ENCODE assay signal across 10 mouse cellular contexts in genomic region chr13:106998671-106999070, GRCm38 (mm10). TPM values are rescaled to one million over a fixed set of nuclear protein-coding genes. Genes with fewer than 3 reads are reported as not detected.
DNase-seq lines count a peak whose midpoint lies in the region; ATAC-seq and TF ChIP-seq lines count a peak whose summit lies in the region.
"Had no signal": no experiment of that assay in that cellular context is flagged by ENCODE, and none has a peak within 500 bp of the region (broad histone marks: within the 10 kb centered on the region; RNA-seq: fewer than 3 reads in every experiment).

No protein-coding gene starts in this region.

- no peak for TF ChIP-seq CTCF in forebrain, postnatal 0 days (IDR thresholded peaks at IDR 0.05; ENCODE audit: low read depth)

- ATAC-seq in hindbrain, embryonic 15.5 days (ENCODE audit: low FRiP score, low read depth) = 0 out of 2 replicates have a peak, but pooled peaks have one; percentile 31
- ATAC-seq in hindbrain, embryonic 11.5 days (ENCODE audit: low FRiP score) = no peak
- ATAC-seq in erythroid progenitor cell, adult 5-6 weeks (replicated peaks; ENCODE audit: low FRiP score, poor library complexity, severe bottlenecking) = peak; percentile 97
- peak; percentile 61 for ATAC-seq in lung, embryonic 16.5 days (ENCODE audit: low read depth)
- ATAC-seq in midbrain, embryonic 16.5 days = no peak
- ATAC-seq in forebrain, postnatal 0 days = no peak
- ATAC-seq in hindbrain, embryonic 12.5 days (ENCODE audit: low FRiP score) = no peak

- no peak overlapping the region for H3K27ac ChIP-seq in hindbrain, embryonic 15.5 days (replicated peaks)
- no peak overlapping the region for H3K27ac ChIP-seq in hindbrain, embryonic 11.5 days (ENCODE audit: low read depth, low read length)
- no peak overlapping the region for H3K27ac ChIP-seq in lung, embryonic 16.5 days (ENCODE audit: low read length)
- no peak overlapping the region for H3K27ac ChIP-seq in midbrain, embryonic 16.5 days (ENCODE audit: low read length)
- no peak overlapping the region for H3K27ac ChIP-seq in forebrain, postnatal 0 days (ENCODE audit: low read depth, low read length)
- H3K27ac ChIP-seq in hindbrain, embryonic 12.5 days = no peak overlapping the region
- H3K27ac ChIP-seq: limb, embryonic 12.5 days had no signal

- no peaks in the 10 kb centered on the region for H3K27me3 ChIP-seq in hindbrain, embryonic 15.5 days
- H3K27me3 ChIP-seq in hindbrain, embryonic 11.5 days (ENCODE audit: control insufficient read depth, insufficient read depth, low read length) = no peaks in the 10 kb centered on the region
- H3K27me3 ChIP-seq in lung, embryonic 16.5 days (ENCODE audit: control insufficient read depth, insufficient read depth, low read depth, low read length) = no peaks in the 10 kb centered on the region
- H3K27me3 ChIP-seq in splenic B cell, adult 2 months (ENCODE audit: control insufficient read depth, insufficient read depth, low read length, poor library complexity, severe bottlenecking) = no peaks in the 10 kb centered on the region
- no peaks in the 10 kb centered on the region for H3K27me3 ChIP-seq in midbrain, embryonic 16.5 days (ENCODE audit: control insufficient read depth, insufficient read depth, low read depth, low read length)
- no peaks in the 10 kb centered on the region for H3K27me3 ChIP-seq in forebrain, postnatal 0 days (ENCODE audit: insufficient read depth, low read length)
- no peaks in the 10 kb centered on the region for H3K27me3 ChIP-seq in hindbrain, embryonic 12.5 days
- H3K27me3 ChIP-seq: limb, embryonic 12.5 days had no signal

- H3K4me3 ChIP-seq in hindbrain, embryonic 15.5 days = no peak overlapping the region
- no peak overlapping the region for H3K4me3 ChIP-seq in hindbrain, embryonic 11.5 days (ENCODE audit: low read depth, low read length)
- no peak overlapping the region for H3K4me3 ChIP-seq in lung, embryonic 16.5 days (ENCODE audit: low read length)
- no peak overlapping the region for H3K4me3 ChIP-seq in midbrain, embryonic 16.5 days (ENCODE audit: low read depth, low read length)
- H3K4me3 ChIP-seq in forebrain, postnatal 0 days (ENCODE audit: low read depth, low read length) = no peak overlapping the region
- H3K4me3 ChIP-seq in hindbrain, embryonic 12.5 days = no peak overlapping the region
- H3K4me3 ChIP-seq: limb, embryonic 12.5 days had no signal

- DNase-seq in hindbrain, embryonic 11.5 days (ENCODE audit: low spot score) = no peak
- DNase-seq in splenic B cell, adult 2 months (ENCODE audit: low read depth, low spot score) = peak; percentile 75
- no peak for DNase-seq in forebrain, postnatal 0 days
- DNase-seq: right cerebral cortex, postnatal 25 days had no signal

- H3K4me1 ChIP-seq in hindbrain, embryonic 15.5 days (replicated peaks) = no peaks in the 10 kb centered on the region
- no peaks in the 10 kb centered on the region for H3K4me1 ChIP-seq in hindbrain, embryonic 11.5 days (replicated peaks; ENCODE audit: control insufficient read depth, insufficient read depth, low read length)
- peaks cover 5% of the 10 kb centered on the region; the same call in 1 of the 2 replicates for H3K4me1 ChIP-seq in lung, embryonic 16.5 days (replicated peaks; ENCODE audit: control insufficient read depth, insufficient read depth, low read length)
- H3K4me1 ChIP-seq in midbrain, embryonic 16.5 days (ENCODE audit: control insufficient read depth, insufficient read depth, low read length) = no peaks in the 10 kb centered on the region; the same call in 1 of the 2 replicates
- no peaks in the 10 kb centered on the region for H3K4me1 ChIP-seq in forebrain, postnatal 0 days (ENCODE audit: insufficient read depth)
- H3K4me1 ChIP-seq in hindbrain, embryonic 12.5 days = 0 out of 2 replicates have a peak, but pooled peaks cover 4% of the 10 kb centered on the region
- H3K4me1 ChIP-seq: limb, embryonic 12.5 days had no signal

- no peak overlapping the region for H3K9ac ChIP-seq in hindbrain, embryonic 15.5 days
- H3K9ac ChIP-seq in hindbrain, embryonic 11.5 days (ENCODE audit: low read depth, low read length) = no peak overlapping the region
- no peak overlapping the region for H3K9ac ChIP-seq in lung, embryonic 16.5 days (ENCODE audit: low read length)
- no peak overlapping the region for H3K9ac ChIP-seq in midbrain, embryonic 16.5 days (ENCODE audit: low read depth, low read length)
- H3K9ac ChIP-seq in forebrain, postnatal 0 days = no peak overlapping the region
- H3K9ac ChIP-seq in hindbrain, embryonic 12.5 days = no peak overlapping the region
- H3K9ac ChIP-seq: limb, embryonic 12.5 days had no signal

- no peak overlapping the region for H3K4me2 ChIP-seq in hindbrain, embryonic 15.5 days
- no peak overlapping the region for H3K4me2 ChIP-seq in hindbrain, embryonic 11.5 days (replicated peaks; ENCODE audit: low read depth, low read length)
- no peak overlapping the region for H3K4me2 ChIP-seq in lung, embryonic 16.5 days (ENCODE audit: low read depth, low read length)
- no peak overlapping the region for H3K4me2 ChIP-seq in midbrain, embryonic 16.5 days (ENCODE audit: low read length)
- H3K4me2 ChIP-seq in forebrain, postnatal 0 days (ENCODE audit: low read depth) = no peak overlapping the region
- no peak overlapping the region for H3K4me2 ChIP-seq in hindbrain, embryonic 12.5 days (replicated peaks)
- H3K4me2 ChIP-seq: limb, embryonic 12.5 days had no signal

- H3K9me3 ChIP-seq in hindbrain, embryonic 15.5 days = no peaks in the 10 kb centered on the region
- no peaks in the 10 kb centered on the region for H3K9me3 ChIP-seq in hindbrain, embryonic 11.5 days (ENCODE audit: control insufficient read depth, low read length)
- H3K9me3 ChIP-seq in lung, embryonic 16.5 days (ENCODE audit: control insufficient read depth, low read length) = no peaks in the 10 kb centered on the region
- no peaks in the 10 kb centered on the region for H3K9me3 ChIP-seq in midbrain, embryonic 16.5 days (replicated peaks; ENCODE audit: control insufficient read depth, low read length, poor library complexity, severe bottlenecking)
- no peaks in the 10 kb centered on the region for H3K9me3 ChIP-seq in forebrain, postnatal 0 days (ENCODE audit: low read length)
- H3K9me3 ChIP-seq in hindbrain, embryonic 12.5 days (replicated peaks) = no peaks in the 10 kb centered on the region
- H3K9me3 ChIP-seq: limb, embryonic 12.5 days had no signal

- no peaks in the 10 kb centered on the region for H3K36me3 ChIP-seq in hindbrain, embryonic 15.5 days
- H3K36me3 ChIP-seq in hindbrain, embryonic 11.5 days (ENCODE audit: control insufficient read depth, insufficient read depth, low read length) = no peaks in the 10 kb centered on the region
- no peaks in the 10 kb centered on the region; the same call in 1 of the 2 replicates for H3K36me3 ChIP-seq in lung, embryonic 16.5 days (ENCODE audit: control insufficient read depth, insufficient read depth, low read length)
- H3K36me3 ChIP-seq in splenic B cell, adult 2 months (ENCODE audit: control insufficient read depth, insufficient read depth, low read length, poor library complexity, severe bottlenecking) = peaks cover 2% of the 10 kb centered on the region; the same call in 1 of the 2 replicates
- H3K36me3 ChIP-seq in midbrain, embryonic 16.5 days (ENCODE audit: control insufficient read depth, insufficient read depth, low read length) = no peaks in the 10 kb centered on the region
- no peaks in the 10 kb centered on the region for H3K36me3 ChIP-seq in forebrain, postnatal 0 days (ENCODE audit: insufficient read depth)
- H3K36me3 ChIP-seq in hindbrain, embryonic 12.5 days = no peaks in the 10 kb centered on the region
- H3K36me3 ChIP-seq: limb, embryonic 12.5 days had no signal

- WGBS in hindbrain, embryonic 15.5 days = 91% methylated on average over 5 of the region's 5 CpGs
- WGBS in hindbrain, embryonic 11.5 days = 91% methylated on average over 5 of the region's 5 CpGs
- 48% methylated on average over 5 of the region's 5 CpGs for WGBS in lung, embryonic 16.5 days
- WGBS in midbrain, embryonic 16.5 days = 95% methylated on average over 5 of the region's 5 CpGs
- WGBS in forebrain, postnatal 0 days = 91% methylated on average over 5 of the region's 5 CpGs
- WGBS in hindbrain, embryonic 12.5 days = 91% methylated on average over 5 of the region's 5 CpGs

RNA-seq across cellular contexts. Expression of gene Kif2a, which starts 23.3 kb away (rescaled TPM):
- polyA plus RNA-seq in hindbrain, embryonic 15.5 days (2015; fragmentation: Nextera tagmentation; extraction: Ambion mirVana) = 70.8 and 78.8 TPM in 2 replicates
- 29.7 and 30.5 TPM in 2 replicates for polyA plus RNA-seq in hindbrain, embryonic 11.5 days (2014; fragmentation: Nextera tagmentation; extraction: Ambion mirVana)
- 75.7 and 233 TPM in 2 replicates for total RNA-seq in erythroid progenitor cell, adult 5-6 weeks (2015; ENCODE audit: low replicate concordance)
- 84.8 and 93.6 TPM in 2 replicates for total RNA-seq in erythroid progenitor cell, adult 5-6 weeks (2017; ENCODE audit: low replicate concordance)
- polyA plus RNA-seq in lung, embryonic 16.5 days (2015; fragmentation: Nextera tagmentation; extraction: Ambion mirVana) = 11.7 and 14.4 TPM in 2 replicates
- polyA plus RNA-seq in midbrain, embryonic 16.5 days (2015; fragmentation: Nextera tagmentation; extraction: Ambion mirVana) = 42.8 and 53.3 TPM in 2 replicates
- 43.4 and 43.6 TPM in 2 replicates for total RNA-seq in forebrain, postnatal 0 days (2014; rRNA removed)
- polyA plus RNA-seq in forebrain, postnatal 0 days (2015; fragmentation: Nextera tagmentation; extraction: Ambion mirVana) = 59.8 and 65.5 TPM in 2 replicates
- 36.9 and 40.2 TPM in 2 replicates for polyA plus RNA-seq in hindbrain, embryonic 12.5 days (2016; fragmentation: Nextera tagmentation; extraction: Ambion mirVana)

RNA-seq across cellular contexts. Expression of gene Dimt1, which starts 51.7 kb away (rescaled TPM):
- polyA plus RNA-seq in hindbrain, embryonic 15.5 days (2015; fragmentation: Nextera tagmentation; extraction: Ambion mirVana) = 39.5 and 43.2 TPM in 2 replicates
- 48.3 and 49.0 TPM in 2 replicates for polyA plus RNA-seq in hindbrain, embryonic 11.5 days (2014; fragmentation: Nextera tagmentation; extraction: Ambion mirVana)
- total RNA-seq in erythroid progenitor cell, adult 5-6 weeks (2015; ENCODE audit: low replicate concordance) = 6.5 and 9.2 TPM in 2 replicates
- total RNA-seq in erythroid progenitor cell, adult 5-6 weeks (2017; ENCODE audit: low replicate concordance) = 4.2 and 6.7 TPM in 2 replicates
- 35.3 and 41.7 TPM in 2 replicates for polyA plus RNA-seq in lung, embryonic 16.5 days (2015; fragmentation: Nextera tagmentation; extraction: Ambion mirVana)
- 44.0 and 44.6 TPM in 2 replicates for polyA plus RNA-seq in midbrain, embryonic 16.5 days (2015; fragmentation: Nextera tagmentation; extraction: Ambion mirVana)
- 22.1 and 25.8 TPM in 2 replicates for total RNA-seq in forebrain, postnatal 0 days (2014; rRNA removed)
- polyA plus RNA-seq in forebrain, postnatal 0 days (2015; fragmentation: Nextera tagmentation; extraction: Ambion mirVana) = 32.2 and 32.9 TPM in 2 replicates
- 40.2 and 42.5 TPM in 2 replicates for polyA plus RNA-seq in hindbrain, embryonic 12.5 days (2016; fragmentation: Nextera tagmentation; extraction: Ambion mirVana)

Comparison
In these comparisons a context has a peak if more than half of its experiments do, and no peak if none do; other contexts are left out.
1. ATAC-seq: peak in hindbrain, embryonic 15.5 days (single experiment), erythroid progenitor cell, adult 5-6 weeks (single experiment) and lung, embryonic 16.5 days (single experiment); none in hindbrain, embryonic 11.5 days (single experiment), midbrain, embryonic 16.5 days (single experiment), forebrain, postnatal 0 days (single experiment) and hindbrain, embryonic 12.5 days (single experiment).